Mouse (Mus musculus) olfactory bulb, adult 2 months (tissue): ENCODE measurements at regions not wholly inside any gene's neighbourhood (a gene's known extent, or its start where the extent isn't known, plus 50 kb on each side); places are given as distances from the start of the nearest gene placed in this dataset.

Experiments
- CTCF ChIP-seq: fragments of 200-500 bp; IDR thresholded peaks from 2 replicates; pipeline ENCODE4 v1.5.1; 2012; ENCODE audit warnings: low read depth, mild to moderate bottlenecking, low read length, moderate library complexity; ENCODE audit not compliant: insufficient read depth
- POLR2A ChIP-seq: fragments of 200-500 bp; IDR thresholded peaks from 2 replicates; pipeline ENCODE4 v1.6.1; 2012; ENCODE audit warnings: mild to moderate bottlenecking, low read depth, low read length, moderate library complexity; ENCODE audit not compliant: insufficient read depth

GRCm38 (mm10) chr13:44164746-44165145 lies 380.2 kb downstream of the Cd83 start:
- TF ChIP-seq CTCF (no peak), POLR2A (no peak)
